Mouse (Mus musculus): ENCODE data around the gene Kcnip3. TPM values are rescaled to one million over a fixed set of nuclear protein-coding genes. Genes with fewer than 3 reads are reported as not detected.

Gene Kcnip3
- total and polyA plus RNA-seq, 3 experiments = 0.22 TPM; not detected in 2

DNA sequence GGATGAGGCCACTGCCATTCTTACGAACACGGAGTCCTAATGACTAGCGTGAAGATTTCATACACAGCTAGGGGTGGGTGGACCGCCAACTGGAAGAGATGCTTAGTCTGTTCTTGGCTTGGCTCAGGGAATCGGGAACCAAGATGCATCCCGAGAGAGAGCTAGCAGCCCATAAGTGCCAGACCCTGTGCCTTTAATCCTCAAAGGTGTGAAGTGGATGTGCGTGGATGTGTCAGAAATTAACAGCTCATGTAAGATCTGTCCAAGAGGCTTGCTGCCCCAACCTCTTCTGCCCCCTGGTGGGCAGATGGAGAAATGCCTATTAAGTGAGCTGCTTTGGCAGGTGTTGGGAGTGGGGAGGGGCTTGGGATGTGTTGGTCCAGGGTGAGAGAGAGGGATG is 20.8 kb downstream of the Kcnip3 start:
- Histone ChIP-seq H3K4me3 (ENCODE audit: control insufficient read depth in 1 of 2, insufficient read depth in 1 of 2, low read depth in 2 of 2, low read length in 2 of 2) (no peak overlapping the region), H3K9ac (ENCODE audit: control insufficient read depth, low read depth, low read length, poor library complexity, severe bottlenecking) (no peak overlapping the region), H3K79me2 (ENCODE audit: control insufficient read depth, insufficient read depth, low read length, poor library complexity) (no peaks in the 10 kb centered on the region), H3K4me1 (ENCODE audit: control insufficient read depth in 1 of 2, insufficient read depth in 2 of 2, low read length in 2 of 2) (no peaks in the 10 kb centered on the region), H3K27me3 (ENCODE audit: control insufficient read depth in 1 of 2, insufficient read depth in 2 of 2, low read length in 2 of 2) (peaks cover 4 to 13% of the 10 kb centered on the region in 2 experiments; a peak in 3 of 4 replicates), H3K27ac (ENCODE audit: control insufficient read depth, low read depth, low read length) (no peak overlapping the region), H3K36me3 (ENCODE audit: control insufficient read depth in 1 of 2, insufficient read depth in 2 of 2, low read length in 2 of 2) (no peaks in the 10 kb centered on the region), H3K9me3 (replicated peaks; ENCODE audit: insufficient read depth, low read length) (no peaks in the 10 kb centered on the region)
- TF ChIP-seq SMC3 (IDR thresholded peaks at IDR 0.05; ENCODE audit: low read depth, low read length) = peak; percentile 78
- TF ChIP-seq NELFE (IDR thresholded peaks at IDR 0.05; ENCODE audit: low read depth, low read length) = no peak
- 0 out of 2 replicates have a peak, but pooled peaks have one; percentile 12 for TF ChIP-seq ZC3H11A (IDR thresholded peaks at IDR 0.05; ENCODE audit: low read depth, low read length)
- no peak for TF ChIP-seq CHD1 (IDR thresholded peaks at IDR 0.05; ENCODE audit: low read depth, low read length)
- peak; percentile 59 for TF ChIP-seq RAD21 (IDR thresholded peaks at IDR 0.05; ENCODE audit: low read depth, low read length)
- TF ChIP-seq MYB (IDR thresholded peaks at IDR 0.05; ENCODE audit: low read depth, low read length) = no peak
- peak; percentile 76 to 83 (median 81) for TF ChIP-seq CTCF (IDR thresholded peaks at IDR 0.05 in 2 of 3, conservative IDR thresholded peaks at IDR 0.05 in 1 of 3; ENCODE audit: control insufficient read depth in 1 of 3, insufficient read depth in 1 of 3, low read depth in 2 of 3, low read length in 3 of 3, poor library complexity in 1 of 3, severe bottlenecking in 1 of 3)
- no peak for TF ChIP-seq SIN3A (IDR thresholded peaks at IDR 0.05; ENCODE audit: low read length)
- TF ChIP-seq MXI1 (IDR thresholded peaks at IDR 0.05; ENCODE audit: low read depth, low read length) = no peak
- no peak for TF ChIP-seq E2F4 (IDR thresholded peaks at IDR 0.05; ENCODE audit: borderline replicate concordance, low read depth, low read length)
- TF ChIP-seq MAZ (IDR thresholded peaks at IDR 0.05; ENCODE audit: low read depth, low read length) = no peak
- TF ChIP-seq MAFK (IDR thresholded peaks at IDR 0.05; ENCODE audit: borderline replicate concordance, low read depth, low read length) = no peak
- TF ChIP-seq POLR2A (IDR thresholded peaks at IDR 0.05; ENCODE audit: control insufficient read depth in 1 of 2, insufficient read depth in 1 of 2, low read depth in 1 of 2, low read length in 2 of 2, poor library complexity in 1 of 2) = no peak
- TF ChIP-seq ZMIZ1 (IDR thresholded peaks at IDR 0.05; ENCODE audit: low read depth, low read length) = no peak
- TF ChIP-seq ZKSCAN1 (IDR thresholded peaks at IDR 0.05; ENCODE audit: low read depth, low read length) = no peak
- no peak for TF ChIP-seq GABPA (IDR thresholded peaks at IDR 0.05; ENCODE audit: low read depth, low read length)
- TF ChIP-seq JUND (IDR thresholded peaks at IDR 0.05; ENCODE audit: low read depth, low read length) = no peak
- peak; percentile 62 for DNase-seq (ENCODE audit: low read depth, low spot score)

DNA sequence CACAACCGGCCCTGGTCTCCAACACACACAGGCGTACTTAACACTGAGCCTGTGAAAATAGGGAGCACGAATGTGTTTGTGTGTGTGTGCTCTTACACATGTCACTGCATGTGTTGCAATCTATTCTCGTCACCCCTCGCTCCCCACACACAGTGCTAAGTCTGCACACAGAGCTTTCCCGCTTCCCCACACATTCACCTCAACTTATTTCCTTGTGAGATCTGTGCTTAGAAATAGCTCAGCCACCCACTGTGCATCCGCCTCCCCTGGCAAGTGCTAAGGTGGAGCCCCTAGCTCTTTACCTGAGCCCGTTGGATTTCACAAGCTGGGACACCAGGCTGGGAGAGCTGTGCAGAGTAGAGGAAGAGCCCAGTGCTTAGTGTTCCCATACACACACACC is 23.1 kb downstream of the Kcnip3 start:
- Histone ChIP-seq H3K9me3 (replicated peaks; ENCODE audit: insufficient read depth, low read length) (no peaks in the 10 kb centered on the region), H3K4me3 (ENCODE audit: control insufficient read depth in 1 of 2, insufficient read depth in 1 of 2, low read depth in 2 of 2, low read length in 2 of 2) (no peak overlapping the region), H3K9ac (ENCODE audit: control insufficient read depth, low read depth, low read length, poor library complexity, severe bottlenecking) (no peak overlapping the region), H3K4me1 (ENCODE audit: control insufficient read depth in 1 of 2, insufficient read depth in 2 of 2, low read length in 2 of 2) (no peaks in the 10 kb centered on the region), H3K36me3 (ENCODE audit: control insufficient read depth in 1 of 2, insufficient read depth in 2 of 2, low read length in 2 of 2) (no peaks in the 10 kb centered on the region), H3K27me3 (ENCODE audit: control insufficient read depth in 1 of 2, insufficient read depth in 2 of 2, low read length in 2 of 2) (peaks cover 4 to 7% of the 10 kb centered on the region in 2 experiments; a peak in 2 of 4 replicates), H3K79me2 (ENCODE audit: control insufficient read depth, insufficient read depth, low read length, poor library complexity) (no peaks in the 10 kb centered on the region), H3K27ac (ENCODE audit: control insufficient read depth, low read depth, low read length) (no peak overlapping the region)
- TF ChIP-seq NELFE (IDR thresholded peaks at IDR 0.05; ENCODE audit: low read depth, low read length) (no peak), GABPA (IDR thresholded peaks at IDR 0.05; ENCODE audit: low read depth, low read length) (no peak), POLR2A (IDR thresholded peaks at IDR 0.05; ENCODE audit: control insufficient read depth in 1 of 2, insufficient read depth in 1 of 2, low read depth in 1 of 2, low read length in 2 of 2, poor library complexity in 1 of 2) (no peak), TAL1 (IDR thresholded peaks at IDR 0.05; ENCODE audit: low read length) (no peak)
- no peak for DNase-seq (ENCODE audit: low read depth, low spot score)

Measured in MEL (cell line).